Mouse (Mus musculus): ENCODE data around the gene Tnni2.

Gene Tnni2

GRCm38 (mm10) chr7:142415314-142415713 is 26.3 kb upstream of the Tnni2 start:
- DNase-seq (ENCODE audit: low read depth, low spot score) = no peak
- Histone ChIP-seq H3K36me3 (ENCODE audit: control insufficient read depth, insufficient read depth, low read length, poor library complexity, severe bottlenecking) (no peaks in the 10 kb centered on the region), H3K27me3 (ENCODE audit: control insufficient read depth, insufficient read depth, low read length, poor library complexity, severe bottlenecking) (no peaks in the 10 kb centered on the region)

GRCm38 (mm10) chr7:142416225-142416624 is 25.4 kb upstream of the Tnni2 start:
- Histone ChIP-seq H3K27me3 (ENCODE audit: control insufficient read depth, insufficient read depth, low read length, poor library complexity, severe bottlenecking) (no peaks in the 10 kb centered on the region), H3K36me3 (ENCODE audit: control insufficient read depth, insufficient read depth, low read length, poor library complexity, severe bottlenecking) (no peaks in the 10 kb centered on the region)
- no peak for DNase-seq (ENCODE audit: low read depth, low spot score)

DNA sequence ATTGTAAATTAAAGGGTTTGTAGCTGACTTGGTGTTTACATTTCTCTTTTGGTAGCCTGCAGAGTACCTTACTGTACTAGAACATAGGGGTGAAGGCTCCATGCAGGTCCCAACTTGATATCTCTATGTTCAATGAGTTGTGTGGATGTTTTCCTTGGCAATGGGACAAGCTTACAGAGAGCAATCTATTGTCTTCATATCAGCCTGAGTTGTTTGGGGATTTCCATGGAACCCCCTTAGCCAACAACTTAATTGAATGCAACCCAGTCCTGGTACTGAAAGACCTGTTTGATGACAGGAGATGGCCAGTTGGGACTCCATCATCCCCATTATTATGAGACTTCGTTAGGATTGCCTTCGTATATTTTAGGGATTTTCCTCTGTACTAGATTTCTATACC is 23.6 kb upstream of the Tnni2 start:
- Histone ChIP-seq H3K27me3 (ENCODE audit: control insufficient read depth, insufficient read depth, low read length, poor library complexity, severe bottlenecking) (no peaks in the 10 kb centered on the region), H3K36me3 (ENCODE audit: control insufficient read depth, insufficient read depth, low read length, poor library complexity, severe bottlenecking) (no peaks in the 10 kb centered on the region)
- no peak for DNase-seq (ENCODE audit: low read depth, low spot score)

GRCm38 (mm10) chr7:142418679-142419078 is 22.9 kb upstream of the Tnni2 start:
- no peaks in the 10 kb centered on the region for H3K27me3 ChIP-seq (ENCODE audit: control insufficient read depth, insufficient read depth, low read length, poor library complexity, severe bottlenecking)
- no peaks in the 10 kb centered on the region for H3K36me3 ChIP-seq (ENCODE audit: control insufficient read depth, insufficient read depth, low read length, poor library complexity, severe bottlenecking)
- DNase-seq (ENCODE audit: low read depth, low spot score) = no peak

- H3K27me3 ChIP-seq (ENCODE audit: control insufficient read depth, insufficient read depth, low read length, poor library complexity, severe bottlenecking) = no peaks in the 10 kb centered on the region
- DNase-seq (ENCODE audit: low read depth, low spot score) = no peak
- H3K36me3 ChIP-seq (ENCODE audit: control insufficient read depth, insufficient read depth, low read length, poor library complexity, severe bottlenecking) = no peaks in the 10 kb centered on the region
Measured at GRCm38 (mm10) chr7:142419887-142420286, 21.7 kb upstream of the Tnni2 start.

DNA sequence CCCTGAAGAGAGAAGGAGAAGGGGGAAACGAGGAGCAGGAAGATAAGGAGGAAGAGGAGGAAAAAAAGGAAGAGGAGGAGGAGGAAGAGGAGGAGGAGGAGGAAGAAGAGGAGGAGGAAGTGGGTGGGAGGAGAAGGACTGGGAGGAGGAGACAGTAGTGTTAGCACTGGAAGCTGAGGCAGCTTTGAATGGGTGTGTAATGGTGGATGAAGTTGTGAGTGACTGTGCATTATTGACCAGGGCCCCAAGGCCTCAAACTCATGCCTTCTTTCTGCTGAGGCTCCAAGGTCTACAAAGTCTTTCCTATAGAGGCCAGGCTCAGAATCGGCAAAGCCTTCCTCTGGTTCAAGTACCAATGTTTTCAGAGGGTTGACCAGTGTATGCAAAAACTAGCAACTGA is 19.8 kb upstream of the Tnni2 start:
- DNase-seq (ENCODE audit: low read depth, low spot score) = no peak
- Histone ChIP-seq H3K36me3 (ENCODE audit: control insufficient read depth, insufficient read depth, low read length, poor library complexity, severe bottlenecking) (no peaks in the 10 kb centered on the region), H3K27me3 (ENCODE audit: control insufficient read depth, insufficient read depth, low read length, poor library complexity, severe bottlenecking) (no peaks in the 10 kb centered on the region)

GRCm38 (mm10) chr7:142425641-142426213 is 15.9 kb upstream of the Tnni2 start:
- no peak for DNase-seq (ENCODE audit: low read depth, low spot score)
- no peaks in the 10 kb centered on the region for H3K36me3 ChIP-seq (ENCODE audit: control insufficient read depth, insufficient read depth, low read length, poor library complexity, severe bottlenecking)
- H3K27me3 ChIP-seq (ENCODE audit: control insufficient read depth, insufficient read depth, low read length, poor library complexity, severe bottlenecking) = no peaks in the 10 kb centered on the region

DNA sequence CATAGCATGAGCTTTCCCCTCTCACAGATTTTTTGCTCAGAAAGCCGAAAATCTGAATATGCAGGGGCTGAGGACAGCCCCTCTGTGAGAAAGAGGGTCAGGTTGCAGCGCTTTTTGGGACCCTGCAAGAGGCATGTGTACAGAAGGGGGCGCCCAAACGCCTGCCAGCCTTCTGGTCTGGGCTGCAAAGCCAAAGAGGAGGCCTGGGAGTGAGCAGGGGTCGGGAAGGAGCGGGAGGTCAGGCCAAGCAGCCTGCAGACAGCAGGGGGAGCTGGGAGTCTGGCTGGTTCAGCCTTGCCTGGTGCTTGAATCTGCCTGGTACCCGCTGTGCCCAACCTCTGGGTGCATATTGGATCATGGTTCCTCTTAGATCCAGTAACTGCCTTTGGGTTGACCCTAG is 13.4 kb upstream of the Tnni2 start:
- Histone ChIP-seq H3K36me3 (ENCODE audit: control insufficient read depth, insufficient read depth, low read length, poor library complexity, severe bottlenecking) (no peaks in the 10 kb centered on the region), H3K27me3 (ENCODE audit: control insufficient read depth, insufficient read depth, low read length, poor library complexity, severe bottlenecking) (no peaks in the 10 kb centered on the region)
- DNase-seq (ENCODE audit: low read depth, low spot score) = no peak

- DNase-seq (ENCODE audit: low read depth, low spot score) = no peak
- Histone ChIP-seq H3K36me3 (ENCODE audit: control insufficient read depth, insufficient read depth, low read length, poor library complexity, severe bottlenecking) (no peaks in the 10 kb centered on the region), H3K27me3 (ENCODE audit: control insufficient read depth, insufficient read depth, low read length, poor library complexity, severe bottlenecking) (no peaks in the 10 kb centered on the region)
Measured at GRCm38 (mm10) chr7:142430160-142430678, 11.4 kb upstream of the Tnni2 start.

DNA sequence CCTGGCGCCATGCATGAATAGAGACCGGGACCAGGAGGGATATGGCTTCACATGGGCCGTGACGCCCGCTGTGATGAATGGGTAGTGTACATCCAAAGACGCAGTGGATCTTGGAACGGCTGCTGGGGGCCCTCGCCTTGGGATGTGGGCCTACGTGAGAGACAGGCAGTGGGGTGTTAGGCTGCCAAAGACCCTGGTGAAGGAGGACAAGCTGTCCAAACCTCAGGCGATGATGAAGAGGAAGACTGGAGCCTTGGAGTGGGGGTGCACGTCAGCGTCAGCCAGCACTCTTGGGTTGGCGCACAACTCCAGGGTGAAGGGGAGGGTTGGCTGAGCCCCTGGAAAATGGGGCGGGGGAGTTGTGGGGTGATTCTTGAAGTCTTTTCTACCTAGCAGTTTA is 10.5 kb upstream of the Tnni2 start:
- no peak for DNase-seq (ENCODE audit: low read depth, low spot score)
- no peaks in the 10 kb centered on the region for H3K27me3 ChIP-seq (ENCODE audit: control insufficient read depth, insufficient read depth, low read length, poor library complexity, severe bottlenecking)
- no peaks in the 10 kb centered on the region for H3K36me3 ChIP-seq (ENCODE audit: control insufficient read depth, insufficient read depth, low read length, poor library complexity, severe bottlenecking)

DNA sequence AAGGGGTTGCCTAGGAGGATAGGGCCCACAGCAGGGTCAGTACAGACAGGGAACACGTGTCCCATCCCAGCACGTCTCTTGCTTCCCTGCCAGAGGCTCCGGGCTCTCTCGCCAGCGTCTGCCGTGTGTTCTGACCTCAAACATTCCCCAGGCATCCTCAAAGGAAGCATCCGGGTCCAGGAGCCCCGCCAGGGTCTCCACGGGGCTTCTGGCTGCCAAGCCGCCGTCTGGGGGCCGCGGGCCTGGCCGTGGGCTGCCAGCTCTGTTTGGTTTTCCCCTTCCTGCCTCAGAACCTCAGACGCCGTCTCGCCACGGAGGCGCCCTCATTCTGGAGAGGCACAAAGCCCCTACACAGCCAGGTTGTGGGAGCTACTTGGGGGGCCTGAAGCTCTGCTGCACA is 8.0 kb upstream of the Tnni2 start:
- no peaks in the 10 kb centered on the region for H3K36me3 ChIP-seq (ENCODE audit: control insufficient read depth, insufficient read depth, low read length, poor library complexity, severe bottlenecking)
- no peak for DNase-seq (ENCODE audit: low read depth, low spot score)
- no peaks in the 10 kb centered on the region for H3K27me3 ChIP-seq (ENCODE audit: control insufficient read depth, insufficient read depth, low read length, poor library complexity, severe bottlenecking)

DNA sequence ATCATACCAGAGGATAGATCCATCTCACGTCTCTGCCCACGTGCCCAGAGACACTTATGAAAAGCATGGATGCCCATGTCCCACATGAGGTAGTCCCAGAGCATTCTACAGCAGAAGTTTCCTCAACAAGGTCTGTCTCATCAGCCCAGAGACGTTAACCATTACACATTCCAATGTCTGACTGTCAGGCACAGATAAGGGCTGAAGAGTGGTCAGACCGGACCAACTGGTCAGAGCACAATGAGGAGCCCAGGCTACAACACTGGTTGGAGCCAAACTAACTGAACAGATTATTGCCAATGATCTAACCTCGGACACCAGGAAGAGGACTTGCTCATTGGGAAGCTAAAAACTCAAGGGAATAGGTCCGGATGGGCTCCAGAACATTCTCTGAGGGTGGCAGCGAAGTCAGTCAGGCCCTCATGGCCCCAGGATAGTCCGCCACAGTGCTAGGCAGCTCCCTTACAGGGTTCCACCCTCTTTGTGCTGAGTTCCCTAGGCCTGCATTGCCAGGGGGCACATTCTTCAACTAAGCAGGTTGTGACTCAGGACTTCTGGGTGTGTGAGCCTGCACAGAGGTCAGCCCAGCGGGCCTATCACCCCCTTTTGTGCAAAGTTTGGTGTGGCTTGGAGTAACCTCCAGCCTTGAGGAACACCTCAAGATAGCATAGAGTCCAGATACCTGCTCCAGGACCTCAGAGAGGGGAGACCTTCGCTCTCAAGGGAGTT is 7.3 kb upstream of the Tnni2 start, which contains the start of gene Syt8:
Syt8 (plus strand) TSS at position 714 of the 729 bp plus-strand sequence.
- H3K36me3 ChIP-seq (ENCODE audit: control insufficient read depth, insufficient read depth, low read length, poor library complexity, severe bottlenecking) = no peaks in the 10 kb centered on the region
- no peaks in the 10 kb centered on the region for H3K27me3 ChIP-seq (ENCODE audit: control insufficient read depth, insufficient read depth, low read length, poor library complexity, severe bottlenecking)
- no peak for DNase-seq (ENCODE audit: low read depth, low spot score)

DNA sequence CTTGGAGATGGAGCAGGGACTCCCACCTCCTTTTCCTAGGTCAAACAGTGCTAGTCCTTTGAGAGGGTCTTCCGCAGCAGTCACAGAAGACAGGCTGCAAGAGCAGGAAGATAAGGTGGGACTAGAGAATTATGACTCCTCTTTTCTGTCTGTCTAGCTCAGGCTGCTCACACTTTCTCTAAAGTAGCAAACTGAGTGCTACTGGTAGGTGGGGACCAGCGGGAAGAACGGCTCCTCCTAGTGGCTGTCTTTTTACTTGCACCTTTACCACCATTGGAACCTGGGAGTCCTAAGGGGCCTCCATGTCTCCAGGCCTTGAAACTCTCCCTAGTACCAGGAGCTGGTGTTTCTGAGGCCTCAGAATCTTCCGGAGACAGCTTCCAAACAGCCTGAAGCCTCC is 6.1 kb upstream of the Tnni2 start:
- peak; percentile 80 for DNase-seq (ENCODE audit: low read depth, low spot score)
- no peaks in the 10 kb centered on the region for H3K36me3 ChIP-seq (ENCODE audit: control insufficient read depth, insufficient read depth, low read length, poor library complexity, severe bottlenecking)
- H3K27me3 ChIP-seq (ENCODE audit: control insufficient read depth, insufficient read depth, low read length, poor library complexity, severe bottlenecking) = no peaks in the 10 kb centered on the region

DNA sequence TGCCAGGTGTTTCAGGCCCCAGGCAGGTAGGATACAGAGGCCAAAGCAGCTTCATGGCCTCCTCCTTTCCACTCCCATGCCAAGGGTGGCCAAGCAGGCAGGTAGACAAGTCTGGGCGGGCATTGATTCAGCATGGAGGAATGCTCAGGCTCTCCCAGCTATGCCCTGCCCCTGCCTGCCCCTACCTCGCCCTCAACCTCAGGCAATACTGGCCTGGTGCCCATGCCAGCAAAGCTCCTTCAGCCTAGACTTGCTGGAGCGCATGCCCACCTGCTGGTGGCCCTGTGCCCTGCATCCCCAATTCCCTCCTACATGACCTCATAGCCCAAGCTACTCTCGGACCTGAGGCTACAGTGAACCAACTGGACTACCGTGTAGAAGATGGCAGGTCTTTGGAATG is 4.3 kb upstream of the Tnni2 start:
- DNase-seq (ENCODE audit: low read depth, low spot score) = no peak
- Histone ChIP-seq H3K27me3 (ENCODE audit: control insufficient read depth, insufficient read depth, low read length, poor library complexity, severe bottlenecking) (no peaks in the 10 kb centered on the region), H3K36me3 (ENCODE audit: control insufficient read depth, insufficient read depth, low read length, poor library complexity, severe bottlenecking) (no peaks in the 10 kb centered on the region)

- no peak for DNase-seq (ENCODE audit: low read depth, low spot score)
- Histone ChIP-seq H3K27me3 (ENCODE audit: control insufficient read depth, insufficient read depth, low read length, poor library complexity, severe bottlenecking) (no peaks in the 10 kb centered on the region), H3K36me3 (ENCODE audit: control insufficient read depth, insufficient read depth, low read length, poor library complexity, severe bottlenecking) (no peaks in the 10 kb centered on the region)
Measured at GRCm38 (mm10) chr7:142439966-142440365, 1.6 kb upstream of the Tnni2 start.

All from splenic B cell, adult 2 months (primary cell).